19 mouse cellular contexts compared by ENCODE assay signal in genomic region chrX:11924639-11925302, GRCm38 (mm10).
A peak's percentile ranks its signal among the peaks of the same experiment; 100 is the strongest.
DNase-seq lines count a peak whose midpoint lies in the region; ATAC-seq and TF ChIP-seq lines count a peak whose summit lies in the region.
"Had no signal": no experiment of that assay in that cellular context is flagged by ENCODE, and none has a peak within 500 bp of the region (broad histone marks: within the 10 kb centered on the region; RNA-seq: fewer than 3 reads in every experiment).

No protein-coding gene starts in this region.

- H3K27ac ChIP-seq in liver, adult 2 months (replicated peaks; ENCODE audit: insufficient read depth, low read depth, low read length) = no peak overlapping the region
- no peak overlapping the region; the same call in 1 of the 2 replicates for H3K27ac ChIP-seq in kidney, adult 2 months (ENCODE audit: insufficient read depth, low read depth, low read length)
- H3K27ac ChIP-seq in liver, embryonic 13.5 days = no peak overlapping the region
- no peak overlapping the region for H3K27ac ChIP-seq in stomach, postnatal 0 days (replicated peaks)
- no peak overlapping the region for H3K27ac ChIP-seq in midbrain, postnatal 0 days (ENCODE audit: low read depth, low read length)
- H3K27ac ChIP-seq: embryonic facial prominence, embryonic 13.5 days; heart, embryonic 10.5 days; hindbrain, embryonic 13.5 days; limb, embryonic 12.5 days had no signal

- no peaks in the 10 kb centered on the region for H3K36me3 ChIP-seq in liver, adult 2 months (ENCODE audit: control insufficient read depth, insufficient read depth, low read length)
- no peaks in the 10 kb centered on the region for H3K36me3 ChIP-seq in kidney, adult 2 months (ENCODE audit: control insufficient read depth, insufficient read depth, low read length)
- H3K36me3 ChIP-seq in liver, embryonic 13.5 days = no peaks in the 10 kb centered on the region
- H3K36me3 ChIP-seq in stomach, postnatal 0 days (ENCODE audit: control insufficient read depth, insufficient read depth, low read length) = no peaks in the 10 kb centered on the region
- no peaks in the 10 kb centered on the region for H3K36me3 ChIP-seq in midbrain, postnatal 0 days (ENCODE audit: insufficient read depth, low read length)
- H3K36me3 ChIP-seq: embryonic facial prominence, embryonic 13.5 days; G1E; heart, embryonic 10.5 days; hindbrain, embryonic 13.5 days; limb, embryonic 12.5 days had no signal

- H3K9ac ChIP-seq in liver, adult 2 months (ENCODE audit: low read depth, low read length) = no peak overlapping the region
- no peak overlapping the region for H3K9ac ChIP-seq in liver, embryonic 13.5 days
- H3K9ac ChIP-seq in stomach, postnatal 0 days (ENCODE audit: low read length) = no peak overlapping the region
- H3K9ac ChIP-seq in midbrain, postnatal 0 days (replicated peaks; ENCODE audit: low read length, poor library complexity, severe bottlenecking) = no peak overlapping the region
- H3K9ac ChIP-seq: embryonic facial prominence, embryonic 13.5 days; hindbrain, embryonic 13.5 days; limb, embryonic 12.5 days had no signal

- TF ChIP-seq POLR2A in liver, adult 2 months (IDR thresholded peaks at IDR 0.05; ENCODE audit: extremely low read depth, insufficient read depth, low read length) = no peak
- TF ChIP-seq POLR2A in kidney, adult 2 months (IDR thresholded peaks at IDR 0.05; ENCODE audit: low read depth, low read length) = no peak

- TF ChIP-seq EP300 in stomach, postnatal 0 days (optimal IDR thresholded peaks at IDR 0.05) = no peak

- H3K79me2 ChIP-seq in liver, adult 2 months (ENCODE audit: control insufficient read depth, insufficient read depth, low read length) = no peaks in the 10 kb centered on the region

- H3K4me3 ChIP-seq in liver, adult 2 months (ENCODE audit: insufficient read depth, low read depth, low read length) = no peak overlapping the region
- no peak overlapping the region for H3K4me3 ChIP-seq in kidney, adult 2 months (ENCODE audit: insufficient read depth, low read depth, low read length)
- H3K4me3 ChIP-seq in liver, embryonic 13.5 days (replicated peaks) = no peak overlapping the region
- no peak overlapping the region for H3K4me3 ChIP-seq in stomach, postnatal 0 days (ENCODE audit: low read depth, low read length)
- H3K4me3 ChIP-seq in midbrain, postnatal 0 days (ENCODE audit: low read depth, low read length) = no peak overlapping the region
- H3K4me3 ChIP-seq: embryonic facial prominence, embryonic 13.5 days; heart, embryonic 10.5 days; hindbrain, embryonic 13.5 days; limb, embryonic 12.5 days had no signal

- H3K27me3 ChIP-seq in liver, adult 2 months (ENCODE audit: control insufficient read depth, insufficient read depth, low read length) = no peaks in the 10 kb centered on the region
- H3K27me3 ChIP-seq in kidney, adult 2 months (replicated peaks; ENCODE audit: control insufficient read depth, insufficient read depth, low read length) = no peaks in the 10 kb centered on the region
- no peaks in the 10 kb centered on the region for H3K27me3 ChIP-seq in liver, embryonic 13.5 days
- H3K27me3 ChIP-seq in stomach, postnatal 0 days (ENCODE audit: control insufficient read depth, insufficient read depth, low read length) = no peaks in the 10 kb centered on the region
- no peaks in the 10 kb centered on the region for H3K27me3 ChIP-seq in midbrain, postnatal 0 days (ENCODE audit: insufficient read depth, low read length)

- peak; percentile 54; the same call in 1 of the 2 replicates for ATAC-seq in liver, embryonic 13.5 days (ENCODE audit: low read depth)
- 0 out of 2 replicates have a peak, but pooled peaks have one; percentile 29 for ATAC-seq in stomach, postnatal 0 days (ENCODE audit: low FRiP score, low TSS enrichment)
- ATAC-seq in midbrain, postnatal 0 days (ENCODE audit: low FRiP score) = no peak
- ATAC-seq: CD4-positive, CD25-positive, alpha-beta regulatory T cell, adult 4 months; midbrain, embryonic 16.5 days had no signal

- DNase-seq in liver, adult 2 months (ENCODE audit: extremely low read depth, low read depth, low spot score) = peak; percentile 84
- DNase-seq in liver = no peak
- peak; percentile 47 for DNase-seq in kidney, adult 2 months
- DNase-seq in liver, embryonic 13.5 days = no peak
- no peak for DNase-seq in stomach, postnatal 0 days (ENCODE audit: low spot score)
- no peak for DNase-seq in midbrain, postnatal 0 days (ENCODE audit: low spot score)
- no peak for DNase-seq in cerebellum, adult 8-10 months
- no peak for DNase-seq in layer of hippocampus, adult 9-11 months
- DNase-seq: adrenal gland, adult 8-10 months; cerebellum, adult 9-10 months; gastrocnemius, postnatal 14 days; thymus, postnatal 36 days had no signal

- no peak overlapping the region for H3K4me2 ChIP-seq in liver, embryonic 13.5 days
- H3K4me2 ChIP-seq in stomach, postnatal 0 days (replicated peaks; ENCODE audit: low read depth) = no peak overlapping the region
- H3K4me2 ChIP-seq in midbrain, postnatal 0 days (ENCODE audit: low read depth, low read length, poor library complexity, severe bottlenecking) = no peak overlapping the region
- H3K4me2 ChIP-seq: embryonic facial prominence, embryonic 13.5 days; hindbrain, embryonic 13.5 days; limb, embryonic 12.5 days had no signal

- WGBS in liver, adult 2 months = 38% methylated on average over 3 of the region's 3 CpGs
- WGBS in kidney, adult 2 months = 56% methylated on average over 3 of the region's 3 CpGs
- 65% methylated on average over 3 of the region's 3 CpGs for WGBS in liver, embryonic 13.5 days (ENCODE audit: insufficient replicate concordance)
- WGBS in stomach, postnatal 0 days = 59% methylated on average over 3 of the region's 3 CpGs
- 81% methylated on average over 3 of the region's 3 CpGs for WGBS in midbrain, postnatal 0 days

- TF ChIP-seq CTCF in liver, adult 2 months (IDR thresholded peaks at IDR 0.05; ENCODE audit: low read depth, low read length) = no peak
- TF ChIP-seq CTCF in kidney, adult 2 months (conservative IDR thresholded peaks at IDR 0.05; ENCODE audit: insufficient read depth, insufficient read length, low read depth, low read length) = no peak
- TF ChIP-seq CTCF in stomach, postnatal 0 days (IDR thresholded peaks at IDR 0.05; ENCODE audit: low read depth) = no peak
- TF ChIP-seq CTCF in midbrain, postnatal 0 days (IDR thresholded peaks at IDR 0.05) = no peak

- no peaks in the 10 kb centered on the region for H3K9me3 ChIP-seq in liver, embryonic 13.5 days (replicated peaks)
- H3K9me3 ChIP-seq in stomach, postnatal 0 days (ENCODE audit: control insufficient read depth, low read length) = no peaks in the 10 kb centered on the region
- no peaks in the 10 kb centered on the region for H3K9me3 ChIP-seq in midbrain, postnatal 0 days (ENCODE audit: low read length)
- H3K9me3 ChIP-seq: embryonic facial prominence, embryonic 13.5 days; G1E; heart, embryonic 10.5 days; hindbrain, embryonic 13.5 days; limb, embryonic 12.5 days had no signal

- peaks cover 5% of the 10 kb centered on the region; the same call in 1 of the 2 replicates for H3K4me1 ChIP-seq in liver, adult 2 months (ENCODE audit: control insufficient read depth, insufficient read depth, low read length)
- peaks cover 5% of the 10 kb centered on the region for H3K4me1 ChIP-seq in kidney, adult 2 months (ENCODE audit: control insufficient read depth, insufficient read depth, low read length)
- H3K4me1 ChIP-seq in liver, embryonic 13.5 days (replicated peaks) = no peaks in the 10 kb centered on the region
- H3K4me1 ChIP-seq in stomach, postnatal 0 days (replicated peaks; ENCODE audit: control insufficient read depth, insufficient read depth) = no peaks in the 10 kb centered on the region
- no peaks in the 10 kb centered on the region for H3K4me1 ChIP-seq in midbrain, postnatal 0 days (ENCODE audit: insufficient read depth, low read length)

Comparison
In these comparisons a context has a peak if more than half of its experiments do, and no peak if none do; other contexts are left out.
1. DNase-seq: peak in liver, adult 2 months (single experiment) and kidney, adult 2 months (single experiment); none in liver (single experiment), liver, embryonic 13.5 days (single experiment), stomach, postnatal 0 days (single experiment), midbrain, postnatal 0 days (single experiment), cerebellum, adult 8-10 months (single experiment) and layer of hippocampus, adult 9-11 months (single experiment).